Mouse (Mus musculus) liver, embryonic 16.5 days (tissue): ENCODE results near the gene Dmrt2. TPM values are rescaled to one million over a fixed set of nuclear protein-coding genes. Genes with fewer than 3 reads are reported as not detected.

Experiments
- ATAC-seq: fragments of 200-750 bp; cut with Nextera tagmentation; 2 replicates; pipeline ENCODE4 v1.8.0; 2017; ENCODE audit warnings: low read depth, mild to moderate bottlenecking, moderate number of reproducible peaks, moderate library complexity
- H3K27ac ChIP-seq: fragments of 300-500 bp; sonication (generic); 2 replicates; pipeline ENCODE4 v1.5.1; 2014; ENCODE audit warnings: mild to moderate bottlenecking, low read length
- H3K27me3 ChIP-seq: fragments of 300-500 bp; sonication (generic); 2 replicates; pipeline ENCODE4 v1.6.1; 2014; ENCODE audit warnings: low read depth, low read length, mixed read lengths; ENCODE audit not compliant: control insufficient read depth, insufficient read depth
- H3K36me3 ChIP-seq: fragments of 300-500 bp; sonication (generic); 2 replicates; pipeline ENCODE4 v1.6.1; 2014; ENCODE audit warnings: mild to moderate bottlenecking; ENCODE audit not compliant: control insufficient read depth, insufficient read depth
- H3K4me1 ChIP-seq: fragments of 300-500 bp; sonication (generic); 2 replicates; pipeline ENCODE4 v1.6.1; 2014; ENCODE audit warnings: low read depth, low read length, mixed read lengths; ENCODE audit not compliant: control insufficient read depth
- H3K4me2 ChIP-seq: fragments of 300-500 bp; sonication (generic); 2 replicates; pipeline ENCODE4 v1.6.1; 2014; ENCODE audit warnings: low read depth, low read length, mixed read lengths
- H3K4me3 ChIP-seq: fragments of 300-500 bp; sonication (generic); 2 replicates; pipeline ENCODE4 v1.5.1; 2014; ENCODE audit warnings: low read depth, mild to moderate bottlenecking, low read length
- H3K9ac ChIP-seq: fragments of 300-500 bp; sonication (generic); 2 replicates; pipeline ENCODE4 v1.6.1; 2014; ENCODE audit warnings: low read depth, low read length
- H3K9me3 ChIP-seq: fragments of 300-500 bp; sonication (generic); replicated peaks from 2 replicates; pipeline ENCODE4 v1.6.1; 2016; ENCODE audit warnings: low read length; ENCODE audit not compliant: control insufficient read depth
- WGBS: fragments of 180-500 bp; shearing (Covaris S2); extraction: QIAGEN DNeasy Blood & Tissue Kit; methylation state at CpG from one replicate; pipeline ENCODE4 v1.1.7; 2014; ENCODE audit not compliant: insufficient replicate concordance; 5-methylcytosine and 5-hydroxymethylcytosine counted together
- polyA plus RNA-seq: library from polyadenylated mRNA; unstranded; fragments of >200 nt; fragmentation: Nextera tagmentation; extraction: Ambion mirVana; gene quantifications from 2 replicates; pipeline ENCODE4 v1.2.1, GENCODE M21; 2015

The Dmrt2 gene
- polyA plus RNA-seq = 0.25 and 0.29 TPM in 2 replicates

DNA sequence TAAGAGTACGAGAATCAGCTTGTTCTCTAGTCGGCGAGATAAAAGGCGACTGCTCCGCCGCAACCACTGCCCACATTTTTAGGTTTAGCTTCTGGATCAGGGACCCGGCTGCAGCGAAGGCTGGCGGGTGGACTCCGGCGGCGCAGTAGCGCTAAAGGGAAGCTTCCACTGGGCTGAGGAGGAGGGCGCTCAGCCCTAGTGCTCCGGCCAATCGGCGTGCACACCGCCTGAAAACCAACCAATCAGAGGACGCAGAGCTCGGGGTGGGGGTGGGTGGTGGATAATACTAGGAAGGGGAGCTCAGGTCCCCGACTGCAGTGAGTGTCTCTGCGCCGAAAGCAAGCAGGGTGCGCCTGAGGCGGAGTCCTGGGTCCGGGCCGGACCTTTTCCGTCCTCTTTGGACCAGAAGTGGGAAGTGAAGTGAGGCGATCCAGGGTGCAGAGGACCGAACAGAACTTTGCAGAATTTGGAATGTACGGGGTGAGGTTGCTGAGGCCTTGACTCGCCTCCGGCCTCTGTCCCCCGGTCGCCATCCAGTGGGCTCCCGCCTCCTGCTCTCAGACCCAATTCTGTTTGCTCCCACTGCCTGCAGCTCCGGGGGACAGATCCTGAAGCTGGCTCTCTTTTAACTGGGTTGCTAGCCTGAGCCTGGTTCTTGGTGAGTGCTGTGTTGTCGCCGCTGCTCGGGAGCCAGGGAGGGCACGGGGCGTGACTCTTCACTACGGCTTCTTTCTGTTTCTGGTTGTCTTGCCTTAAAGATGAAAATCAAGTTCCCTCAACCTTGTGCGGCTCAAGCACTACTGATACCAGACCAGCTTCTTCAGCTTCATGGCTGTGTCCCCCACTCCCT is at the start of gene Dmrt2:
TSS of gene Dmrt2 (plus strand) at position 311 of the 850 bp plus-strand sequence.
- Histone ChIP-seq H3K4me1 (no peaks in the 10 kb centered on the region), H3K27me3 (peaks cover 73% of the 10 kb centered on the region), H3K4me2 (peak within 1 kb of the TSS; percentile 58), H3K4me3 (peak within 1 kb of the TSS; percentile 52), H3K36me3 (no peaks in the 10 kb centered on the region), H3K27ac (no peak within 1 kb of the TSS), H3K9ac (no peak within 1 kb of the TSS), H3K9me3 (no peaks in the 10 kb centered on the region)
- peak; percentile 93 for ATAC-seq
- whole genome bisulfite sequencing = under 1% methylated on average over 44 of the region's 44 CpGs

DNA sequence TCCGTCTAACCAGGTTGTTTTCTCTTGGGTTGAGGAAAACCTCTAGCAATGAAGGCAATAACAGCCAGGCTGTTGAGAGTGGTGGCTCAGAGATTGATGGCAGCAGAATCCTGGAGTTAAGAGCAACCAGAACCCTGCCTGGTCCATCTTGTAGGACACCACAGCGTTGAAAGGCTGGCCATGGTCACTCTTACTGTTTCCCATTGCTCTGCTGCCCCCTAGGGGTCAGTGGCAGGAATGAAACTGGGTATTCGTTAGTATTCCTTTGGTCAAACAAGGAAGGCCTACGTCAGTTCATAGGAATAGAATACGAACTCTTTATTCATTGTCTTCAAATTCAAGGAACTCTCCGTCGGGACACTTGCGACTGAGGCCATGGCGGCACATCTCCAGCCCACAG is 43.7 kb upstream of the Dmrt2 start:
- H3K36me3 ChIP-seq = no peaks in the 10 kb centered on the region
- no peak for ATAC-seq
- H3K9ac ChIP-seq = no peak overlapping the region
- no peaks in the 10 kb centered on the region for H3K9me3 ChIP-seq
- WGBS = 9% methylated on average over 9 of the region's 9 CpGs
- no peak overlapping the region for H3K4me3 ChIP-seq
- H3K27me3 ChIP-seq = peaks cover 23% of the 10 kb centered on the region
- no peak overlapping the region for H3K27ac ChIP-seq
- no peak overlapping the region for H3K4me2 ChIP-seq
- no peaks in the 10 kb centered on the region for H3K4me1 ChIP-seq

DNA sequence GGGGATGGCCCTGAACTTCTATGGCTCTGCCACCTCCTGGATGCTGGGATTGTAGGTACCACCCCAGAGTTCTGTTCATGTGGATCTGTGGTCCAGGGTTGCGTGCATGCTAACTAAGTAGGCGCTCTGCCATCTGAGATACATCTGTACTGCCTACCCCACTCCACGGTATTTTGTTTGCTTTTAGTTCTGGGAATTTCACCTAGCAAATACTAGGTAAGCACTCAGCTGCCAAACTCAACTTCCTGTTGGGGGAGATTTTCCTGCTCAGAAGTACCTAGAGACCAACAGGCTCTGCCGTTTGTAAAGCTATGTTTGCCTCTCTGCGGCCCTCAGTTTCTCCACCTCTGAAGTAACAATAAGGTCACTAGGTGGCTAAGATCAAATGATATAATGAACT is 37.1 kb upstream of the Dmrt2 start:
- 59% methylated on average over 5 of the region's 5 CpGs for WGBS
- Histone ChIP-seq H3K9me3 (no peaks in the 10 kb centered on the region), H3K4me1 (no peaks in the 10 kb centered on the region), H3K4me3 (no peak overlapping the region), H3K9ac (no peak overlapping the region), H3K27ac (no peak overlapping the region), H3K36me3 (no peaks in the 10 kb centered on the region), H3K4me2 (no peak overlapping the region), H3K27me3 (no peaks in the 10 kb centered on the region)
- no peak for ATAC-seq

DNA sequence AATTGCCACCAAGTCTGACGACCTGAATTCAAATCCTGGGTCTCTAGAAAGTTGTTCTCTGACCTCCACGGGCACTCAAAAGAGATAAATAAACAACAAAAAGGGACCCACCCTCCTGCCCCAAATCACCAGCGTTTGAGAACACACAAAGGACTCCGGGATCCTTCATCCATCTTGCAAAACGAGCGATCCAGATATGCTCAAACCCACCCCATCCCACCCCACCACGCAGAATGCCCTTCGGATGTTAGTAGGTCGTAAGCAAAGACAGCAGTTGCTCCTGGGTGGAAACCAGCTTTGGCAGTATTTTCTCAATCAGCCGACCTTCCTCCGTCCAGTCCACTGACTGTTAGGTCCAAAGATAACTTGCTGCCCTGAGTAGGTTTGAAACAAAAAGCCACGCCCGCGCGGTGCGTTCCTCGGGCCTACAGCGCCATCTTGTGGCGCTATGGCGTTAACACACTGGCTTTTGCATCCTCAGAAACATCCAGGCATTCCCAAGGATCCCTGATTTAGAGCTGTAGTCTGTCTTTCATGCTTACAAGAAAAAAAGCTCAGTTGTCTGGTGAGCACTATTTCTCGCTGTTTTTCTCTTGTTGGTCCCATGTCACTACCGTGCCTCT is 36.5 kb upstream of the Dmrt2 start:
- Histone ChIP-seq H3K4me1 (no peaks in the 10 kb centered on the region), H3K4me3 (no peak overlapping the region), H3K27me3 (no peaks in the 10 kb centered on the region), H3K9me3 (no peaks in the 10 kb centered on the region), H3K9ac (no peak overlapping the region), H3K36me3 (no peaks in the 10 kb centered on the region), H3K4me2 (peak overlapping the region; percentile 34; the same call in 1 of the 2 replicates), H3K27ac (no peak overlapping the region)
- no peak for ATAC-seq
- WGBS = 10% methylated on average over 22 of the region's 22 CpGs

DNA sequence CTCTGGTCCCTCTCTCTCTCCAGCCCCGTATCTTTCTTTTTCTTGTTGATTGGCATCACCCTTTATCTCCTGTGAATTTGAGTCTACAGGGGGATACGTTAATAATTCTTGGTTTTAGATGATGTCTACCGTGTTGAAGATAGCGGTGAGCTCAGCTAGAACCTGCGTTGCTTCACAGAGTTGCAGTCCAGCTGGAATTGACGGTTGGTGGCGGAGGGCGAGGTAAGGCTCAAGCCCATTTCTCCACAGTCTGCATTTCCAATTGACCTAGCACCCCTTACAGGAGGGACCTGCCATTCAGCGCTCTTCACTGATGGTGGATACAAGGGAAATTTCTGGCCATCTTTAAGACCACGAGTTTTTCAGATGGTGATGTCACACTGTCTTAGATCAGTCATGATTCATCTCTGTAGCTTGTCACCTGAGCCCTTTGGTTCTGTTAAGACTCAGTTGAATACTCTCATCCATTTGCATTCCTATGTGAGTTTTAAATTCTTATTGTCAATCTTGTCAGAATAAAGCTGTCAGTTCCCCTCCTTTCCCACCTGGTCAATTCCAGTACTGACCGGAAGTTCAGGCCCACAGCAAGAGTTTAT is 33.3 kb upstream of the Dmrt2 start:
- Histone ChIP-seq H3K9ac (no peak overlapping the region), H3K4me1 (no peaks in the 10 kb centered on the region), H3K4me3 (no peak overlapping the region), H3K4me2 (no peak overlapping the region), H3K9me3 (no peaks in the 10 kb centered on the region), H3K27me3 (no peaks in the 10 kb centered on the region), H3K27ac (no peak overlapping the region), H3K36me3 (no peaks in the 10 kb centered on the region)
- no peak for ATAC-seq
- 58% methylated on average over 11 of the region's 11 CpGs for WGBS

DNA sequence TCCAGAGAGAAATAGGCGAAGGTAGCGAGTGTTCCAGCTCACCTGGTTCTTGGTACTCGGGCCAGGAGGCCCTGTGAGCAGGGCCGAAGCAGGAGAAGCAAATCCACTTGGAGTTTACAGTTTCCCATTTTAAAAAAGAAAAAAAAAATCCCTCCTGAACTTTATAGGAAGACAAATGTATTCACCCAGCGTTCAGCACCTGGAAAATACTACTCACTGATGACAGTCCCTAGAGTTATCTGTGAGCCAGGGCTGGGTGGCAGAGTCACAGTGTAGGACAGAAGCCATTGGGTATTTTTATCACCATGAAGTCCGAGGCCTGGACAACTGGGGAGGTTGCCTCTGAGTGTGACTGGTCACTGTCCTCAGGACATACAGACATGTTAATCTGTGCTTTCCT is 30.4 kb upstream of the Dmrt2 start:
- Histone ChIP-seq H3K4me1 (no peaks in the 10 kb centered on the region), H3K9me3 (no peaks in the 10 kb centered on the region), H3K36me3 (no peaks in the 10 kb centered on the region), H3K9ac (no peak overlapping the region), H3K27ac (no peak overlapping the region), H3K4me3 (no peak overlapping the region), H3K27me3 (no peaks in the 10 kb centered on the region), H3K4me2 (no peak overlapping the region)
- no peak for ATAC-seq
- 58% methylated on average over 6 of the region's 6 CpGs for WGBS

DNA sequence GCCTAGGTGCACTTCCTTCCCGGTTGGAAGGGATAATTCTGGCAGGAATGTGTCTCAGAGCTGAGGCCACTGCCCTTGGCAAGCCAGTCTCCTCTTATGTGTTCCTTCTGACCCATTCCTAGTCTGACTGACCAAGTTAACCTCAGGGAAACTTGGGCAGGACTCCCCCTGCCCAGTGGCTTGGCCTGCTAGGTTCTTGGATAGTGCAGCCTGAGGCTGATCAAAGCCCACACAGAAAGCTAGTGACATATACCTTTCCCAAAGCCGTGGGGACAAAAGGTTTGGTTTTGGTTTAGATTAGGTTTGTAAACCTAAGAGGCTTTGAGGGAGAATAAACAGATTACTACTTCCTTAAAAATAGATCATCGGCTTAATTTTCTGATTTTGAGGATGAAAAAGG is 25.1 kb upstream of the Dmrt2 start:
- Histone ChIP-seq H3K9ac (no peak overlapping the region), H3K27ac (no peak overlapping the region), H3K9me3 (no peaks in the 10 kb centered on the region), H3K27me3 (no peaks in the 10 kb centered on the region), H3K36me3 (no peaks in the 10 kb centered on the region), H3K4me3 (no peak overlapping the region), H3K4me1 (no peaks in the 10 kb centered on the region), H3K4me2 (no peak overlapping the region)
- no peak for ATAC-seq
- WGBS = 44% methylated on average over 3 of the region's 3 CpGs

DNA sequence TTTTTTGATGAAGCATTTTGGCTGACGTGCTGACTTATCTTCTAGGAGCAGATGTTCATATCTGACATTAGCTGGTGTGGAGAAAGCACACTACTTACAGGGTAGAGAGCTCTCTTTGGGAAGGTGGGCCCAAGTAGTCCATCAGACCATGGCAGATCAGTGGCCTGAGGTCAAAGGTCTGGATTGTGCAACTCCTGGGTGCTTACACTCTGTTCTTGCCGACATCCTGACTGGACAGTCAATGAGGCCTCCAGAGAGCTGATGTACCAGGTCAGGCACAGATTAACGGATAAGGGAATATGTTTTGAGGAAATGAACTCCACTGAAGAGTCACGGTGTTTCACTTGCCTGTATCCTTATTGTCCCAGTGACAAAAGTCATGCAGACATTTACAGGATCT is 23.5 kb upstream of the Dmrt2 start:
- no peaks in the 10 kb centered on the region for H3K27me3 ChIP-seq
- H3K4me1 ChIP-seq = no peaks in the 10 kb centered on the region
- peak; percentile 21; the same call in 1 of the 2 replicates for ATAC-seq
- H3K4me3 ChIP-seq = no peak overlapping the region
- no peak overlapping the region for H3K4me2 ChIP-seq
- no peak overlapping the region for H3K9ac ChIP-seq
- H3K27ac ChIP-seq = no peak overlapping the region
- H3K9me3 ChIP-seq = no peaks in the 10 kb centered on the region
- 42% methylated on average over 4 of the region's 4 CpGs for WGBS
- H3K36me3 ChIP-seq = no peaks in the 10 kb centered on the region

DNA sequence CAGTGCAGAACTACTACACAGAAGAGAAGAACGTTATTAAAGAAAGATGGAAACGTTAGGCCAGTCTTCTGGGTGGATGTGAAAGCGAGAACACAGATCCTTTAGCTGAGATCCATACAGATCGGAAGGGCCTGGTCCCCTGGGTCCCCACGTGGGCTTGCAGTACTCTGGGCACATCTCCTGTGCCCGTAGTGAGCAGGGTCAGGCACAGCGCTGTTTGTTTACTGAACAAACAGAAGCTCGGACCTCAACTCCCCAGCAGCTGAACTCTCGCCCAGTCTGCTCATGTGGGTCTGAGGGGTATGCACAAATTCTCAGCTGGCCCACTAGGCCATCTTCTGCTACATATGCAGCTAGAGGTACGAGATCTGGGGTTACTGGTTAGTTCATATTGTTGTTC is 21.7 kb upstream of the Dmrt2 start:
- 52% methylated on average over 10 of the region's 10 CpGs for WGBS
- H3K27ac ChIP-seq = no peak overlapping the region
- peak; percentile 27; the same call in 1 of the 2 replicates for ATAC-seq
- no peaks in the 10 kb centered on the region for H3K9me3 ChIP-seq
- no peak overlapping the region for H3K4me2 ChIP-seq
- no peaks in the 10 kb centered on the region for H3K4me1 ChIP-seq
- H3K27me3 ChIP-seq = no peaks in the 10 kb centered on the region
- H3K9ac ChIP-seq = no peak overlapping the region
- H3K4me3 ChIP-seq = no peak overlapping the region
- H3K36me3 ChIP-seq = no peaks in the 10 kb centered on the region
